Mouse (Mus musculus) left cerebral cortex, postnatal 4 days (tissue): ENCODE results near the gene Smurf2. TPM values are rescaled to one million over a fixed set of nuclear protein-coding genes. Genes with fewer than 3 reads are reported as not detected.
"Not testable (repeated sequence)": the region's sequence is repeated elsewhere in the genome, so short reads cannot be mapped to it uniquely, and the experiment has no call there.

Experiments
- DNase-seq: peaks from one replicate; pipeline ENCODE4 v3.0.0-alpha.2; 2022
- intact Hi-C: fragments of 180-260 bp; cut with DNase I; formaldehyde crosslinking; loops from one replicate; pipeline ENCODE4 v1.15.1; 2025
- total RNA-seq, 2 experiments: library from RNA; stranded (reverse); gene quantifications; 2 replicates each; pipeline ENCODE4 v1.2.3; 2021

The Smurf2 gene
- total RNA-seq, 2 experiments from 2014 or later: 45.6 to 48.6 TPM

GRCm38 (mm10) chr11:106814601-106815320 lies 105.8 kb downstream of the Smurf2 start:
- intact Hi-C loops: no loop called here
- DNase-seq: peak; percentile 73

- intact Hi-C loops: no loop called here
- DNase-seq: no peak
Measured at GRCm38 (mm10) chr11:106812410-106813136, 107.9 kb downstream of the Smurf2 start.

- DNase-seq, intact Hi-C loops: not testable (repeated sequence)
Measured at GRCm38 (mm10) chr11:106807442-106807841, 113.1 kb downstream of the Smurf2 start.

GRCm38 (mm10) chr11:106802069-106802627 lies 118.4 kb downstream of the Smurf2 start:
- no peak for DNase-seq
- intact Hi-C loops: no loop called here

- intact Hi-C loops: no loop called here
- no peak for DNase-seq
Measured at GRCm38 (mm10) chr11:106795679-106796078, 124.8 kb downstream of the Smurf2 start.

GRCm38 (mm10) chr11:106793846-106794245 lies 126.7 kb downstream of the Smurf2 start:
- intact Hi-C loops: no loop called here
- DNase-seq: no peak

GRCm38 (mm10) chr11:106789649-106790048 lies 130.9 kb downstream of the Smurf2 start:
- intact Hi-C loops: no loop called here
- DNase-seq: no peak

- intact Hi-C loops: no loop called here
- DNase-seq: peak; percentile 98
Measured at GRCm38 (mm10) chr11:106788775-106789459, 131.6 kb downstream of the Smurf2 start, which contains the start of the genes Ddx5 and Cep95. Gene Ddx5, minus strand, starts transcription at chr11:106789185. Gene Cep95, plus strand, starts transcription at chr11:106789252.

- intact Hi-C loops: no loop called here
- DNase-seq: peak; percentile 100
Measured at GRCm38 (mm10) chr11:106788026-106788774, 132.3 kb downstream of the Smurf2 start.

GRCm38 (mm10) chr11:106787131-106788025 lies 133.1 kb downstream of the Smurf2 start:
- intact Hi-C loops: no loop called here

GRCm38 (mm10) chr11:106785043-106785442 lies 135.5 kb downstream of the Smurf2 start:
- intact Hi-C loops: no loop called here
- no peak for DNase-seq

More at GRCm38 (mm10) chr11:106787131-106788025, 133.1 kb downstream of the Smurf2 start:
- DNase-seq: peak; percentile 91

- intact Hi-C loops: no loop called here
- DNase-seq: no peak
Measured at GRCm38 (mm10) chr11:106784476-106784875, 136.0 kb downstream of the Smurf2 start.

GRCm38 (mm10) chr11:106782841-106783764 lies 137.4 kb downstream of the Smurf2 start:
- no peak for DNase-seq
- intact Hi-C loops: no loop called here

GRCm38 (mm10) chr11:106782271-106782670 lies 138.2 kb downstream of the Smurf2 start:
- intact Hi-C loops, DNase-seq: not testable (repeated sequence)

- no peak for DNase-seq
- intact Hi-C loops: no loop called here
Measured at GRCm38 (mm10) chr11:106780590-106781220, 139.8 kb downstream of the Smurf2 start.

- intact Hi-C loops: no loop called here
- DNase-seq: no peak
Measured at GRCm38 (mm10) chr11:106780089-106780425, 140.5 kb downstream of the Smurf2 start.

- intact Hi-C loops: no loop called here
Measured at GRCm38 (mm10) chr11:106779388-106780088, 141.0 kb downstream of the Smurf2 start, which contains the start of gene Polg2. Gene Polg2, minus strand, starts transcription at chr11:106779537.

More at GRCm38 (mm10) chr11:106779388-106780088, 141.0 kb downstream of the Smurf2 start, which contains the start of gene Polg2:
- peak; percentile 89 for DNase-seq
